Mouse (Mus musculus): ENCODE measurements around the gene Dntt. TPM values are rescaled to one million over a fixed set of nuclear protein-coding genes. Genes with fewer than 3 reads are reported as not detected.

Dntt gene
- polyA plus RNA-seq, 1 experiment from 2014 or later = not detected

- H3K4me3 ChIP-seq = no peak overlapping the region
- H3K9ac ChIP-seq = no peak overlapping the region
- ATAC-seq (ENCODE audit: low FRiP score, low read depth) = no peak
- 91% methylated on average over 7 of the region's 7 CpGs for WGBS
- no peak overlapping the region for H3K27ac ChIP-seq (replicated peaks)
- no peaks in the 10 kb centered on the region for H3K4me1 ChIP-seq (replicated peaks)
- no peaks in the 10 kb centered on the region for H3K27me3 ChIP-seq
- no peaks in the 10 kb centered on the region for H3K9me3 ChIP-seq
- no peaks in the 10 kb centered on the region for H3K36me3 ChIP-seq
- H3K4me2 ChIP-seq = no peak overlapping the region
These were observed 10.0 kb downstream of the Dntt start for GRCm38 (mm10) chr19:41039110-41039509.

GRCm38 (mm10) chr19:41045091-41045770, 16.2 kb downstream of the Dntt start:
- no peak overlapping the region for H3K27ac ChIP-seq (replicated peaks)
- no peaks in the 10 kb centered on the region for H3K27me3 ChIP-seq
- H3K4me2 ChIP-seq = no peak overlapping the region
- no peak overlapping the region for H3K9ac ChIP-seq
- H3K4me3 ChIP-seq = no peak overlapping the region
- no peaks in the 10 kb centered on the region for H3K36me3 ChIP-seq
- WGBS = 61% methylated on average over 10 of the region's 10 CpGs
- no peak for ATAC-seq (ENCODE audit: low FRiP score, low read depth)
- H3K4me1 ChIP-seq (replicated peaks) = no peaks in the 10 kb centered on the region
- no peaks in the 10 kb centered on the region for H3K9me3 ChIP-seq

- no peaks in the 10 kb centered on the region for H3K36me3 ChIP-seq
- H3K4me3 ChIP-seq = no peak overlapping the region
- 79% methylated on average over 9 of the region's 9 CpGs for WGBS
- H3K27ac ChIP-seq (replicated peaks) = no peak overlapping the region
- no peak overlapping the region for H3K4me2 ChIP-seq
- no peak for ATAC-seq (ENCODE audit: low FRiP score, low read depth)
- H3K9me3 ChIP-seq = no peaks in the 10 kb centered on the region
- no peak overlapping the region for H3K9ac ChIP-seq
- no peaks in the 10 kb centered on the region for H3K27me3 ChIP-seq
- no peaks in the 10 kb centered on the region for H3K4me1 ChIP-seq (replicated peaks)
These were observed 18.5 kb downstream of the Dntt start for GRCm38 (mm10) chr19:41047437-41048186.

GRCm38 (mm10) chr19:41048187-41048559, 19.1 kb downstream of the Dntt start:
- ATAC-seq (ENCODE audit: low FRiP score, low read depth) = no peak
- no peaks in the 10 kb centered on the region for H3K36me3 ChIP-seq
- 85% methylated on average over 3 of the region's 3 CpGs for WGBS
- H3K9me3 ChIP-seq = no peaks in the 10 kb centered on the region
- no peak overlapping the region for H3K27ac ChIP-seq (replicated peaks)
- no peaks in the 10 kb centered on the region for H3K27me3 ChIP-seq
- H3K9ac ChIP-seq = no peak overlapping the region
- no peak overlapping the region for H3K4me2 ChIP-seq
- H3K4me3 ChIP-seq = no peak overlapping the region
- no peaks in the 10 kb centered on the region for H3K4me1 ChIP-seq (replicated peaks)

- Histone ChIP-seq H3K27ac (replicated peaks) (no peak overlapping the region), H3K9ac (no peak overlapping the region), H3K27me3 (no peaks in the 10 kb centered on the region), H3K4me2 (no peak overlapping the region), H3K36me3 (no peaks in the 10 kb centered on the region), H3K4me1 (replicated peaks) (no peaks in the 10 kb centered on the region), H3K9me3 (no peaks in the 10 kb centered on the region), H3K4me3 (no peak overlapping the region)
- 93% methylated on average over 1 of the region's 1 CpGs for WGBS
- no peak for ATAC-seq (ENCODE audit: low FRiP score, low read depth)
These were observed 22.6 kb downstream of the Dntt start for GRCm38 (mm10) chr19:41051714-41052113.

GRCm38 (mm10) chr19:41052247-41052646, 23.2 kb downstream of the Dntt start:
- Histone ChIP-seq H3K4me1 (replicated peaks) (no peaks in the 10 kb centered on the region), H3K9me3 (no peaks in the 10 kb centered on the region), H3K36me3 (no peaks in the 10 kb centered on the region), H3K27ac (replicated peaks) (no peak overlapping the region), H3K4me3 (no peak overlapping the region), H3K4me2 (no peak overlapping the region), H3K27me3 (no peaks in the 10 kb centered on the region), H3K9ac (no peak overlapping the region)
- 51% methylated on average over 5 of the region's 5 CpGs for WGBS
- ATAC-seq (ENCODE audit: low FRiP score, low read depth) = no peak

- Histone ChIP-seq H3K36me3 (no peaks in the 10 kb centered on the region), H3K27ac (replicated peaks) (no peak overlapping the region), H3K4me1 (replicated peaks) (no peaks in the 10 kb centered on the region), H3K9me3 (no peaks in the 10 kb centered on the region), H3K9ac (no peak overlapping the region), H3K4me2 (no peak overlapping the region), H3K4me3 (no peak overlapping the region), H3K27me3 (no peaks in the 10 kb centered on the region)
- no peak for ATAC-seq (ENCODE audit: low FRiP score, low read depth)
- WGBS = 41% methylated on average over 10 of the region's 10 CpGs
These were observed 24.5 kb downstream of the Dntt start for GRCm38 (mm10) chr19:41053530-41053929.

- Histone ChIP-seq H3K27me3 (no peaks in the 10 kb centered on the region), H3K4me3 (no peak overlapping the region), H3K4me1 (replicated peaks) (no peaks in the 10 kb centered on the region), H3K27ac (replicated peaks) (no peak overlapping the region), H3K9ac (no peak overlapping the region), H3K36me3 (no peaks in the 10 kb centered on the region), H3K4me2 (no peak overlapping the region), H3K9me3 (no peaks in the 10 kb centered on the region)
- no peak for ATAC-seq (ENCODE audit: low FRiP score, low read depth)
- WGBS = 62% methylated on average over 4 of the region's 4 CpGs
These were observed 25.6 kb downstream of the Dntt start for GRCm38 (mm10) chr19:41054702-41055101.

- 7% methylated on average over 8 of the region's 8 CpGs for WGBS
- Histone ChIP-seq H3K9me3 (no peaks in the 10 kb centered on the region), H3K4me2 (no peak overlapping the region), H3K4me1 (replicated peaks) (no peaks in the 10 kb centered on the region), H3K27ac (replicated peaks) (no peak overlapping the region), H3K27me3 (no peaks in the 10 kb centered on the region), H3K4me3 (no peak overlapping the region), H3K9ac (no peak overlapping the region), H3K36me3 (no peaks in the 10 kb centered on the region)
- ATAC-seq (ENCODE audit: low FRiP score, low read depth) = peak; percentile 37; the same call in 1 of the 2 replicates
These were observed 42.4 kb downstream of the Dntt start for GRCm38 (mm10) chr19:41071500-41071899.

- H3K4me3 ChIP-seq = no peak overlapping the region
- no peaks in the 10 kb centered on the region for H3K27me3 ChIP-seq
- WGBS = 90% methylated on average over 14 of the region's 14 CpGs
- ATAC-seq (ENCODE audit: low FRiP score, low read depth) = no peak
- no peaks in the 10 kb centered on the region for H3K9me3 ChIP-seq
- no peak overlapping the region for H3K4me2 ChIP-seq
- no peaks in the 10 kb centered on the region for H3K4me1 ChIP-seq (replicated peaks)
- no peak overlapping the region for H3K9ac ChIP-seq
- H3K27ac ChIP-seq (replicated peaks) = no peak overlapping the region
- no peaks in the 10 kb centered on the region for H3K36me3 ChIP-seq
These were observed 44.8 kb downstream of the Dntt start for GRCm38 (mm10) chr19:41073746-41074455.

GRCm38 (mm10) chr19:41076906-41077305, 47.8 kb downstream of the Dntt start, which contains the start of gene Opalin:
Gene Opalin, minus strand, starts transcription at chr19:41077113.
- no peak for ATAC-seq (ENCODE audit: low FRiP score, low read depth)
- peaks cover 7% of the 10 kb centered on the region; the same call in 1 of the 2 replicates for H3K4me1 ChIP-seq (replicated peaks)
- H3K4me3 ChIP-seq = no peak within 1 kb of the TSS
- H3K9me3 ChIP-seq = no peaks in the 10 kb centered on the region
- WGBS = 77% methylated on average over 3 of the region's 3 CpGs
- H3K27me3 ChIP-seq = no peaks in the 10 kb centered on the region
- H3K36me3 ChIP-seq = no peaks in the 10 kb centered on the region
- H3K9ac ChIP-seq = no peak within 1 kb of the TSS
- H3K4me2 ChIP-seq = no peak within 1 kb of the TSS
- no peak within 1 kb of the TSS for H3K27ac ChIP-seq (replicated peaks)

GRCm38 (mm10) chr19:41081589-41081988, 52.5 kb downstream of the Dntt start:
- H3K4me1 ChIP-seq (replicated peaks) = peaks cover 7% of the 10 kb centered on the region; the same call in 1 of the 2 replicates
- H3K4me3 ChIP-seq = no peak overlapping the region
- no peak for ATAC-seq (ENCODE audit: low FRiP score, low read depth)
- no peak overlapping the region for H3K9ac ChIP-seq
- H3K4me2 ChIP-seq = no peak overlapping the region
- H3K9me3 ChIP-seq = no peaks in the 10 kb centered on the region
- no peaks in the 10 kb centered on the region for H3K27me3 ChIP-seq
- 14% methylated on average over 3 of the region's 3 CpGs for WGBS
- H3K36me3 ChIP-seq = no peaks in the 10 kb centered on the region
- no peak overlapping the region for H3K27ac ChIP-seq (replicated peaks)
